Mouse (Mus musculus) olfactory bulb, adult 2 months (tissue): ENCODE measurements at regions not wholly inside any gene's neighbourhood (a gene's known extent, or its start where the extent isn't known, plus 50 kb on each side); places are given as distances from the start of the nearest gene placed in this dataset.

Source experiments
- H3K27ac ChIP-seq: fragments of 200-500 bp; 2 replicates; pipeline ENCODE4 v1.5.1; 2012; ENCODE audit warnings: low read depth, low read length; ENCODE audit not compliant: insufficient read depth
- H3K4me1 ChIP-seq: fragments of 200-500 bp; 2 replicates; pipeline ENCODE4 v1.6.1; 2012; ENCODE audit warnings: low read length; ENCODE audit not compliant: control insufficient read depth, insufficient read depth
- H3K4me3 ChIP-seq: fragments of 200-500 bp; 2 replicates; pipeline ENCODE4 v1.5.1; 2012; ENCODE audit warnings: mild to moderate bottlenecking, low read depth, low read length, moderate library complexity; ENCODE audit not compliant: insufficient read depth
- CTCF ChIP-seq: fragments of 200-500 bp; IDR thresholded peaks from 2 replicates; pipeline ENCODE4 v1.5.1; 2012; ENCODE audit warnings: low read depth, mild to moderate bottlenecking, low read length, moderate library complexity; ENCODE audit not compliant: insufficient read depth
- POLR2A ChIP-seq: fragments of 200-500 bp; IDR thresholded peaks from 2 replicates; pipeline ENCODE4 v1.6.1; 2012; ENCODE audit warnings: mild to moderate bottlenecking, low read depth, low read length, moderate library complexity; ENCODE audit not compliant: insufficient read depth
- WGBS: fragments of 180-500 bp; shearing (Covaris S2); methylation state at CpG from one replicate; pipeline ENCODE4 v1.1.7; 2018; 5-methylcytosine and 5-hydroxymethylcytosine counted together

- no peak for TF ChIP-seq CTCF
- TF ChIP-seq POLR2A, result no peak
Measured at GRCm38 (mm10) chr14:62033661-62034060, 258.7 kb upstream of the Rnaseh2b start.

GRCm38 (mm10) chr14:62034664-62035063 is 257.7 kb upstream of the Rnaseh2b start:
- peaks cover 2% of the 10 kb centered on the region; the same call in 1 of the 2 replicates for H3K4me1 ChIP-seq
- 33% methylated on average over 4 of the region's 4 CpGs for WGBS
- H3K27ac ChIP-seq, result no peak overlapping the region
- TF ChIP-seq POLR2A (no peak), CTCF (no peak)
- no peak overlapping the region for H3K4me3 ChIP-seq

More at GRCm38 (mm10) chr14:62033661-62034060, 258.7 kb upstream of the Rnaseh2b start:
- H3K4me3 ChIP-seq, result no peak overlapping the region
- WGBS, result 97% methylated on average over 4 of the region's 4 CpGs
- H3K27ac ChIP-seq, result no peak overlapping the region
- H3K4me1 ChIP-seq, result peaks cover 2% of the 10 kb centered on the region; the same call in 1 of the 2 replicates

DNA sequence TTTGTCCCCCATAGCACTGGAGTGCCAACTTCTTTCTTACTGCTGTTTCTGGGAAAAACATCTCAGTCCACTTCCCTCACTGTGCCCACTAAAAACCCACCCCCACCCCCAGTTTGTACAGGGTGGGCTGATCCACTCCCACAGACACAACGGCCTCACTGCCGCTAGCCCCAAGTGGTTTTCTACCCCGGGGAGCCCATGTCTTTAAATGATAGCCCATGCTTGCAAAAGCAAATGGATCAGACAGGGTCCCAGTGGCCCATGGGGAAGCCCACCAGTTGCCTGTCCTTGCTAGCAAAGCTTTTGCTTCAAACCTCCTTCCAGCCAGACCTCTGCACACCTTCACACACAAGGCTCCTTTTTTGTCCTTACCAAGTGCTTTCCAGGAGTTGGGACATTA is 257.0 kb upstream of the Rnaseh2b start:
- 82% methylated on average over 3 of the region's 3 CpGs for WGBS
- H3K27ac ChIP-seq, result no peak overlapping the region
- no peak overlapping the region for H3K4me3 ChIP-seq
- TF ChIP-seq CTCF, result no peak
- TF ChIP-seq POLR2A, result no peak
- peaks cover 2% of the 10 kb centered on the region; the same call in 1 of the 2 replicates for H3K4me1 ChIP-seq

DNA sequence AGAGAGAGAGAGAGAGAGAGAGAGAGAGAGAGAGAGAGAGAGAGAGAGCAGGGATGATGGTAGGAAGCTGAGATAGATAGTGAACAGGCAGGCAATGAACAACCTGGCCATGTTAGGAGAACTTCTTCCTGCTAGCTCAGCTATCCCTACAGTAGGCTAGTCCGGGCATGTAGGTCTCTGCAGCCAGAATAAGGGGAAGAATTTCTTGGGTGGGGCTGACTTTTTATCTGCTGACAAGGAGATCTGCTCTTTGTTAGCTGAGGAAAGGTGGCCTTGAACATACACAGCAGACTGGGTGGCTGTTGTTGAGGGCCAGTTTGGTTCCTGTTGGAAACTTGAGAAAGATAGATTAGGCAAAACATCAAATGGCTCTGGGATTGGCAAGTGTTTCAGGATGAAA is 254.9 kb upstream of the Rnaseh2b start:
- Histone ChIP-seq H3K4me3 (no peak overlapping the region), H3K4me1 (peaks cover 2% of the 10 kb centered on the region; the same call in 1 of the 2 replicates), H3K27ac (no peak overlapping the region)
- TF ChIP-seq CTCF, result no peak
- TF ChIP-seq POLR2A, result no peak
- WGBS, result 93% methylated on average over 1 of the region's 1 CpGs

DNA sequence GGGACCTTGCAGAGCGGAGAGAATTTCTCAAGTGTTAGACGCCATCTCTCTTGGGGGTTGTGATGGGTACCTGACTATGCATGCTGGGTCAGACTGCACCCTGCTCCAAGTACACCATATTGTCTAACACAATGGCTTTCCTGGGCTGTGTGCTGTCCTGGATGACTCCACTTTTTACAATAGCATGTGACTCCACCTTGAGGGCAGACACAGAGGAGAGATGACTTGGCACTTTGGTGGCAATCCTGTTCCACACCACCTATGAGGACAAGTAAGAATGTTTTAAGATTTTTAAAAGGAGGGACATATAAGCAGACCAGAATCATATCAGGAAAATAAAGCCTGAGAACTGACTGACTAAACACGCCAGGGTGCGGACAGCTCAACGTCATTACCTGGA is 254.5 kb upstream of the Rnaseh2b start:
- no peak overlapping the region for H3K4me3 ChIP-seq
- 93% methylated on average over 5 of the region's 5 CpGs for WGBS
- peaks cover 4% of the 10 kb centered on the region; the same call in 1 of the 2 replicates for H3K4me1 ChIP-seq
- no peak overlapping the region for H3K27ac ChIP-seq
- TF ChIP-seq POLR2A, result no peak
- TF ChIP-seq CTCF, result no peak

DNA sequence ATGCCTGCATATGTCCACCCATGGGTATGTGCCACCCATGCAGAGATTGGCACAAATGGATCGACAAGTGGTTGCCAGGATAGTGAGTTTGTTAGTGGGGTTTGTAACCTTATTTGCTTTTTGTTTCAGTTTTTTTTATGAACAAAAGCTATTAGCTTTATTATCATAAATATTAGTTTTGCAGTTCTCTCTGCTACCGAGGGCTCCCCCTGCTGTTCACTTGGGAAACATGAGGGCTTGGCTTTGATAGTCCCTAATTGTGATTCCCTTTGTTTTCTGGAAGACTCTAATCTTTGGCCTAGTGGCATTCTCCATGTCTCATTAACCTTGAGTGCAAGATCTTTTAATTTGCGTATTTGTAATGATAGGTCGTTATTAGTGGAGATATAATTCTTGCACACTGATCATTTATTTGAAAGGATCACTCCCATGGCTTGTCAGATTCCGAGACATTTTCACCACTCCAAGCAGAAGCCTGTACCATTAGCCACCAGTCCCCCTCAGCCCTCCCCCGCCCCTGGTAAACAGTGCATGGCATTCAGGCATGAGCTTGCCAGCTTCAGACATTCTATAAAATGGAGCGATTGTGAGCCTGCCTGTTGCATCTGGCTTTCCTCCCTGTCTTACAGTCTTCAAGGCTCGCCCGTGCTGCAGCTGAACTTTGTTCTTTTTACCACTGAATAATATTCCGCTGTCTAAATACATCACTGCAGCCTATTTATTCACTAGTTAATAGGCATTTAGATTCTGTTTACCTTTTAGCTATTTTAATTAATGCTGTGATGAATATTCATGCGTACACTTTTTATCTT is 249.9 kb upstream of the Rnaseh2b start:
- Histone ChIP-seq H3K4me3 (no peak overlapping the region), H3K4me1 (peaks cover 2% of the 10 kb centered on the region; the same call in 1 of the 2 replicates), H3K27ac (no peak overlapping the region)
- no peak for TF ChIP-seq CTCF
- no peak for TF ChIP-seq POLR2A
- WGBS, result 36% methylated on average over 11 of the region's 11 CpGs

DNA sequence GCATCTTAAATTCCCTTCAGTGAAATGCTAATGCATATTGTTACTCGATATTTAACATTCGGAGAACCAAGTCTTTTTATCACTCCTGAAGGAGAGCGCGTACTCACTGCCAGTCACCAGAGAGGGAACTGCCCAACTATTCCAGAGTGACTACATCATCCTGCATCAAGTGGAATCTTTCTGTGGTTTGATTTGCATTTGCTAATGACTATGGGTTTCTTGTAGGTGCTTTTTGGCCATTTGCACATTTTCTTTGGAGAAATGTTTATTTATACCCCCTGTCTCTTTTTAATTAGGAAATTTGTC is 249.3 kb upstream of the Rnaseh2b start:
- TF ChIP-seq POLR2A (no peak), CTCF (no peak)
- no peak overlapping the region for H3K4me3 ChIP-seq
- H3K4me1 ChIP-seq, result peaks cover 2% of the 10 kb centered on the region; the same call in 1 of the 2 replicates
- no peak overlapping the region for H3K27ac ChIP-seq
- 61% methylated on average over 4 of the region's 4 CpGs for WGBS

- H3K27ac ChIP-seq, result no peak overlapping the region
- TF ChIP-seq POLR2A (no peak), CTCF (no peak)
- no peaks in the 10 kb centered on the region for H3K4me1 ChIP-seq
- no peak overlapping the region for H3K4me3 ChIP-seq
- 94% methylated on average over 6 of the region's 6 CpGs for WGBS
Measured at GRCm38 (mm10) chr14:62050941-62051340, 241.4 kb upstream of the Rnaseh2b start.

- TF ChIP-seq POLR2A, result no peak
- no peak for TF ChIP-seq CTCF
- WGBS, result 17% methylated on average over 1 of the region's 1 CpGs
- Histone ChIP-seq H3K4me3 (no peak overlapping the region), H3K4me1 (no peaks in the 10 kb centered on the region), H3K27ac (no peak overlapping the region)
Measured at GRCm38 (mm10) chr14:62051923-62052322, 240.5 kb upstream of the Rnaseh2b start.
